Mouse (Mus musculus): ENCODE data around the gene Myo1b. TPM values are rescaled to one million over a fixed set of nuclear protein-coding genes. Genes with fewer than 3 reads are reported as not detected.

Gene Myo1b
- total RNA-seq, 2 experiments from 2014 or later, result 10.1 to 10.4 TPM

DNA sequence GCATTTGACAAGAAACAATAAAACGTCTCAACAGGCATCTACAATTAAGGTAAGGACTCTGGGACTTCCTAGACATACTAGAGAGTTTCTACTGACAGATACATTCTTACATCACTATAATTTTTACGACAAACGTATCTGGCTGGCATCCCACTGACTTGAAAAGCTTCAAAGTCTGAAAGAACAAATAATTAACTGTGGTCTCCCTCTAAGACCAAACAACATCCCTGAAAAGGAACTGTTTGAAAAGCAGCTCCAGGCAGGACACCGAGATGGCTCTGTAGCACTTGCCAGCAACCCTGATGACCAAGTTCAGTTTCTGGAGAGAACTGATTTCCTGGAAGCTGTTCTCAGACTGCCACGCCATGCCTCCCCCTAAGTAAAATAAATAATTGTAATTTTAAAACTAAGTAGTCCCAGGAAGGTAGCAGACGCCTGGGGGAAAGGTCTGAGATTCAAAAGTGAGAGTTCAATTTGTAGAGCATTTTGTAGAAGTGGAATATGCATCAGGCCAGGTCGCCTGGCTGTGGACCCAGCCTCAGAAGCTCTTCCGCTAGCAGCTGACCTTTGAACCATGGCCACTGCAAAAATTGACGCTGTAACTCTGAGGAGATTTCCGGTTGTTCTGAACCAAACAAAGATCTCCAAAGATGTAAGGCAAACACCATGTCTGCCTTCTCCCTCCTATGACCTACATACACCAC lies 60.2 kb downstream of the Myo1b start:
- no peak for DNase-seq (ENCODE audit: low spot score in 2 of 2)

DNA sequence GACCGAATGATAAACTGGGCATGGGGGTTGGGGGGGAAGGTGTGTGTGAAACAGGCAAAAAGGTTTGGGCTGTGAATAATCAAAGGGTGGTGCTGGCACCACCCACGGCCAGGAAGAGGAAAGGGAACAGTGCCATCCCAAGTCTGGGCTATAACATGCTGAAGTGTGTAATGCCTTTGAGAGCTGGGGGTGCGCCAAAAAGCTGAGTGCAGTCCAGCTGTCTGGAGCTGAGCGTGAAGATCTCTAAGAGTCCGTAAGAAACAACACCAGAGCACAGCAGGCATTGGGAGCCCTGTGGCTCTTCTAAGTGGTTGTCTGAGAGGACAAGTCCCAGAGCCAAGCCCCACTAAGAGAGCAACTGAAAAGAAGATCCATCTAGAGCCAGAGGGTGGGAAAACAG lies 63.6 kb downstream of the Myo1b start:
- DNase-seq (ENCODE audit: low spot score in 2 of 2), result no peak

GRCm38 (mm10) chr1:51849570-51850211 lies 66.2 kb downstream of the Myo1b start:
- no peak for DNase-seq (ENCODE audit: low spot score in 2 of 2)

- DNase-seq (ENCODE audit: low spot score in 2 of 2), result no peak
Observed at GRCm38 (mm10) chr1:51845264-51846036, 70.4 kb downstream of the Myo1b start.

DNA sequence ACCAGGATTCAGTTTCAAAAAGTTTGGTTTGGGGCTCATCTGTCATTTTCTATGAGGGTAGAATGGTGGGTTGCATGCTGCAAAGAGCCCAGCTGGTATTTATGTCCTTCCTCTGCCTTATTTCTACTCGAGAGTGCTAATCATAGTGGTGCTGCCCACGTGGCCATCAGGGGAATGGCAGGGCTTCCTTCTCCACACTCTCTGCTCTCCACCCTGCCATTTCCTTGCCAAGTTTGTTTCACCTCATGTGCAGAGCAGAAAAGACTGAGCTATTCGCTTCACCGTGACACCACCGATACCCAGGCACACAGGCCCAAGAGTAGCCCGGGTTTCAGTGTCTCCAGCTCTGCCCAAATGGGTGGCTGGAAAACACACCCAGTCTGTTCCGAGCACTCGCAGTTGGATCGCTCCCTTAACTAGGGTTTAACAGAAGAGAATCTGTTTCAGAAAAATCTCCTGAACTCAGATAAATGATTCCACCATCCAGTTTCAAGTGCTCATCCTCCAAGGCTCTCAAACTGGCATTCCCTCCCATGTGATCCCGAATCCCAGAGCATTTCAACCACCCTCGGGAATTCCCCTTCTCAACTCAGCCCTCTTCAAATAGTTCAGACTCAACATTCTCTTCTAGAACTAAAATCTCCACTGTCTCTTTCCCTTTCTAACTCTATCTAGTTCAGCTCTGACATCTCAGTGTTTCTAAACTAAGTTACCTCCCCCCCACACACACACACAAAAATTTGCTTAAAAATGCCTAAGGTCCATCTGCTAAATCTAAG lies 77.8 kb downstream of the Myo1b start:
- DNase-seq (ENCODE audit: low spot score in 2 of 2), result peak in 1 of 2 experiments; percentile 46

DNA sequence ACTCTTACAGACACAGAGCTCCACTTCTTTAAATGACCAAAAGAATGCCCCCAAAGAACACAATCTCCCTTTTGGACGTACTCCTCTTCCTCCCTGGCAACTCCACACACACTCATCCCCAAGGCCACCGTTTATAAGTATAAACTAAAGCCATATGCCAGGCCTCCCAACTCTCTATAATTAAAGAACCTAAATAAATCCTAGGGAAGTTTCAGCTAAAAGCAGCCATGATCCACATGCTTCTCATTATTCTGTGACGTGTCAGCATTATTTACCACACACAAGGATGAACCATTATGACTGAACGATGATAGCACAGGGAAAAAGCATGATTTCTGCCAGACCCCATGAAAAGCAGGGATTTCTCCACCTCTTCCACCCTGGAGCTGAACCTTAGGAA lies 78.6 kb downstream of the Myo1b start:
- DNase-seq (ENCODE audit: low spot score in 2 of 2), result no peak

- DNase-seq (ENCODE audit: low spot score in 2 of 2), result no peak
Observed at GRCm38 (mm10) chr1:51835795-51836194, 80.1 kb downstream of the Myo1b start.

- DNase-seq (ENCODE audit: low spot score in 2 of 2), result no peak
Observed at GRCm38 (mm10) chr1:51834072-51834471, 81.8 kb downstream of the Myo1b start.

- no peak for DNase-seq (ENCODE audit: low spot score in 2 of 2)
Observed at GRCm38 (mm10) chr1:51829353-51829752, 86.5 kb downstream of the Myo1b start.

DNA sequence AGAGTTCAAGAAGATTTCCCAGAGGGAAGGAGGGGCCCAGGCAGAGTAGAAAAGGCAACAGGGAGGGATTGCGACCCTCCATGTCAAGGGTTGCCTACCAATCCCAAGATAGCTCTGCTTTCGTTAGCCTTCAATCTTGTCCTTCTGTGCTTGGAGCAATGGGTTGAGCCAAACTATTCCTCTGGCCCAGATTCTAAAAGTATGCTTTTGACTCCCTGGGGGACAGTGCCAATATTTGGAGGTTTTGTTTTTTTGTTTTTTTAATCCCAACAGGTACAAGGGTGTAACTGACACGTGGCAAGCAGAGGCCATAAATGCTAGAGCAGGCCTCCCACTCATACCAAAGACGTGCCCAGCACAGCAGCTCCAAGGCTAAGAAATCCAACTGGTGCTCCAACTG lies 93.3 kb downstream of the Myo1b start:
- DNase-seq (ENCODE audit: low spot score in 2 of 2), result no peak

DNA sequence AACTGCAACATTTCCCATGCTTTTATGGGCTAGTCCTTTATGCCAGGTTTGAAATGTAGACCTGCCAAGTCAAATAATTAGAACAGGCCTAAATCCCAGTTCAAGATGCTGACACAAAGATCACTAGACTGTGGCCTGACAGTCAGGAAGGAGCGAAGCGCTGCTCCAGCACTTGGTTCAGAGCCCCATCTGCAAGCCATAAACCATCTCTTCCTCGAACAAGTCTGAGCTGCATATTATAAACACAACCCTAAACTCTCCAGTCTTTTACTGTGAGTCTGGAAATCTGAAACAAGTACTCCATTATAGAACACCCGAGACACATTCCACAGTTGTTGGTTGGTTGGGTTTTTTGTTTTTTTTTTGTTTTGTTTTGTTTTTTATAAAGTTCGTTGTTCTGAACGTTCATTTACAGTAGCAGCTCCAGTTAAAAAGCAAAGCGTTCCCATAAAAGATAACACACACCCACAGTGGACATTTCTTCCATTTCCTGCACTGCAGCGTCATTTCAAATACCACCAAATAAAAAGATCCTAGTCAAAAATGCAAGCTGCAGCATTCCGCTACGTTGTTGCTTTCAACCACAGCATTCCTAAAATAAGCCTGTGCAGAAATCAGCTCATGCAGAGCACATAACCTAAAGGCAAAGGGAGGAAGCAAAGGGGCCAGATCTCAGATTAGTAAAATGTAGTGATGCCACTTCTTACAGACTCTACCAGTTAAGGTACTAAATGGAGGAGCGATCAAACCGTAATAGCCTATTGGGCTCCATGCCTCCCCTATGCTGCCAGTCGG lies 94.0 kb downstream of the Myo1b start:
- DNase-seq (ENCODE audit: low spot score in 2 of 2), result no peak

- no peak for DNase-seq (ENCODE audit: low spot score in 2 of 2)
Observed at GRCm38 (mm10) chr1:51820520-51820919, 95.4 kb downstream of the Myo1b start.

DNA sequence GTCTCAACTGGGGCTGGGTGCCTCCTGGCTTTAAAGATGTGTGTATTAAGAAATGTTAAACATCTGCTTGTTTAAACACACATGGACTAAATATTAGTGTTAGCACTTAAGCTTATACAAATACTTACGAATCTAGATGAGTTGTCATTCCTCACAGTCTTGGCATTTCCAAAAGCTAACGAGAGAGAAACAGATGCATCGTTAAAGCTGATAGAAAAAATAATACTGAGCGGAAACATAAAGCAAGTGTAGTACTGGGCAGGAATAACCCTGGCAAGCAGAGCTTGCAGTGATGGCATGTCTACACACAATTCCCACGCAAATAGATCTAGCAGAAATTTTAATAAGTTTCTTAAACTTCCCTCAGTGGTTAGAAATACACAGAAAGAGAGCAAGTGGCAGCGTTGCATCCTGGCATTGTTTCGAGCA lies 95.8 kb downstream of the Myo1b start:
- peak in 1 of 2 experiments; percentile 33 for DNase-seq (ENCODE audit: low spot score in 2 of 2)

DNA sequence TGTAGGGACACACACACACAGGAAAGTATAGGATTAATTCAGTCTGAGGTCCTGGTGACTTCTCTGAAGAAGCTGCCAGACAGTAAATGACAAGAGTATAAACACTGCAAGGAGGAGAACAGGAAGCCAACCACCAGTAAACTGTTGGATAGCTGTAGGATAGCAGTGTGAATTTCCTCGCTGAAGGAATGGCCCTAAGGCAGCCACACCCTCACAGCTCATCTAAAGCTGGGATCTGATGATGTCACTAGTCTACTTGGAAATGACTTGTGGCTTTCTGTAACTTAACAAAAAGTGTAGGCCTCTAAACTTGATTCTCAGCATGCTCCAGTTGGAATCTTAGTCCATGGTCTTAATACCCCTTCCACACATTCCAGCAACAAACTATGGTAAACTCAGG lies 100.2 kb downstream of the Myo1b start:
- DNase-seq (ENCODE audit: low spot score in 2 of 2), result no peak

DNA sequence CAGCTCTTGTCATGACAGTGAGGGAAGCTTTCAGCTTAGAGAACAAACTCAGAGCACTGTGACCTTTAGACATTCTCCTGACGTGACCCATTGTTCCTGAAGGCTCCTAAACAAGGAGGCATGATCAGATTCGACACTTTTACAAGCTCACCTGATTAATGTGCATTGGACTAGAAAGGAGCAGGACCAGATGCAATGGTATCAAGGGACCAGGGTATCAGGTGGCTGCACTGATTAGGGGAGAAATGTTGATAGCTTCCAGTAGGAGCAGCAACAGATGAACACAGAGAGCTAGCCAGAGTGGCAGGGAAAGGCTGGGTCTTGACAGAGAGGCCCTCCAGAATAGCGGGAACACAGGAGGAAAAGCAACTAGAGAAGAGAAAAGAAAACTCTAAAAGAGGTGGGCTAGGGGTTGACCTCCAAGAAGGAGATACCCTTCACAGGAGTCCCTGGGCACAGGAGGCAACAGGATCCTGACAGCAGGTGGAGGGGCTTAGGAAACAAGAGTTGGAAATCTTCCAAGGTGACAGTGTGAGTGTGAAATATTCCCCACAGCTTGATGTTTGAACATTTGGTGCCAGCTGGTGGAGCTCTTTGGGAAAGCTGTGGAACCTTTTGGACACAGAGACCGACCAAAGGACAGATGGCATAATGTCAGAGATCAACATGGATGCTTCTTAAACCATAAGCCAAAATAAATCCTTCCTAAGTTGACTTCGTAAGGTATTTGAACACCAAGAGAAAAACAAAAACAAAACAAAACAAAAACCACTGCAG lies 100.8 kb downstream of the Myo1b start:
- DNase-seq (ENCODE audit: low spot score in 2 of 2), result no peak

DNA sequence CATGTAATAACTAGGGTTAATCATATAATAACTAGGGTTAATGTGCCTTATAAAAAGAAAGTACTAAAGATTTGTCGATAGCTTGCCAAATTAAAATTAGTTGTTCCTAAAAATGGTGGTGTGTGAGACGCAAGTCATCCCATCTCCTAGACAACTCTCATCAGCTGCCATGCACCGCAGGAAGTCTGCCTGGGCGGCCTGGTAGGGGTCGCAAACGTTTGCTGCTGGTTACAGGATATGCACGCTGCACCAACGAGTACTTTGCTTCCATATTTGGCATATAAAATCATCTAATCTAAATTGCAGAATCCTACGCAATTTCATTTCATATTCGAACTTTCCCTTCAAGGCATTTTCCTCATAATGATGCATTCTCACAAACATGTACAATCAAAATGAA lies 107.0 kb downstream of the Myo1b start:
- no peak for DNase-seq (ENCODE audit: low spot score in 2 of 2)

DNA sequence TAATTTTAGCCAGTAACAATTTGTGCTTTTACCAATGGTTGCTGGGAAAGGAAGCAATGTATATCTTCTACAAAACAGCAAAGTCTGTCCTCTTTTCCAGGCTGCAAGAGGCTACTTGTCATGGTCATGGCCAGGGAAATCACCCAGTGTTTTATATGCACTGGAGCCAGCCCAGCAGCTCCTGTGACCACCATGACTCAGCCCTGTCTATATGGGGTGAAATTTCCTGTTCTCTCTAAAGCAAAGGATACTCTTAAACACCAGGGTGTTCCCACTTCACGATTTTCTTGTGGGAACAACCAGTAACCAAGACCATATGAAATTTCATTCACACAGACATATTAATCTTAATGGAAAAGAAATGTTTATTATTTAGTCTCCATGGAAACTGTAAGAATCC lies 107.6 kb downstream of the Myo1b start:
- DNase-seq (ENCODE audit: low spot score in 2 of 2), result no peak

DNA sequence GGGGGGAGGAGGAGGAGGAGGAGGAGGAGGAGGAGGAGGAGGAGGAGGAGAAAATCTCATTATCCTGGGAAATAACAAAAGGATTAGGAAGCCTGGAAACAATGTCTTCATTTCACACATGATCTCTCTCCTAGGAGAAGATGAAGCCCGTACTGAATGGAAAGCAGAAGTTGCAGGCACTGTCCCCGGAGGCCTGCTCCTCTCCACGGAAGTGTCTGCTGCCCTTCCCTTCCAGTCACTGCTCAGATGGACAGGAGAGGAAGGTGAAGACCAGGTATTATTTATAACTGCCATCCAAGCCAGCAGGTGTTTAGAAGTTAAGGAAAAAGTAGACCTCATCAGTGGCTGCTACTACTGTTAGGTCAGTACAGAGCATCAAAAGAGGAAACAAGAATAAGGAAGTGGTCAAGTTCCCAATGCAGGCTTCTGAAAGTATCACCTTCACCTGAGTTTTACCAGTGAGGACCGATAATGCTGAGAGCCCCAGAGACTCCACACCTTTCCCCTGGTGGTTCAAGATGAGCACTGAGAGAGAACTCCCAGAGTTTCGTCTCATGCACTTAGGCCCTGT lies 110.7 kb downstream of the Myo1b start:
- no peak for DNase-seq (ENCODE audit: low spot score in 2 of 2)

DNA sequence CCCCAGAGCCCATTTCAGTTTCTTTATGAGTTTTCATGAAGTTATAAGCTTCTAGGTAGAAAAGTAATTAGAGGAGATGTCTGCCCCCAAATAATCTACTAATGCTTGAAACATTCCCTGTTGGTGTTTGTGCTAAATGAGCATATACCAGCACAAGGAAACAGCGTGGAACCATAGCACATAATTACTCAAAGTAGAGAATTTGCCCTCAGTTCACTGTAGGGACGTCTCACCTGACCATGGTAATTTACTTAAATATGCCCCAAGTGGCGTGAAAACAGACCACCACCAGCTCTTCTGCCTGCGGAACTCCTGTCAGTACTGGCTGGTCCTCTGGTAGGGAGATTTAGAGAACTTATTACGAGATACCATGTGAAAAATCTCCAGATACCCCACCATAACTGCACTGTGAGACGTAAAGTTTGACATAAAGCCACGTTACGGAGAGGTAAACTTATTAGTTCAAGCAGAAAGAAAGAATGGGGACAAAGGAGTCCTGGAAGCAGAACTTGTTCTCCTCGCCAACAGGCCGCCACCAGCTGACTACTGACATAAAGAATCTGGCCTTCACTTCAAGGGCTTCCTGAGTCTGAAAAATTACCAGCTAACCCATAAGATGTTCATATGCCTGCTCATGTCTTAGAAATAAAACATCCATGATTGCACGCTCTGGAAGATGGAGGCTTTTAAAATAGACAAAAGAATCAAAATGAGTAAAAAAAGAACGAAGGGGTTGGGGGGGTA lies 111.4 kb downstream of the Myo1b start:
- no peak for DNase-seq (ENCODE audit: low spot score in 2 of 2)
